Mouse (Mus musculus): ENCODE measurements around the gene Tigd2. TPM values are rescaled to one million over a fixed set of nuclear protein-coding genes. Genes with fewer than 3 reads are reported as not detected.
"Not testable (repeated sequence)": the region's sequence is repeated elsewhere in the genome, so short reads cannot be mapped to it uniquely, and the experiment has no call there.

The Tigd2 gene
- polyA plus RNA-seq, 1 experiment from 2014 or later = 10.1 TPM

- H3K9ac ChIP-seq (ENCODE audit: low read length) = no peak overlapping the region
- no peaks in the 10 kb centered on the region for H3K27me3 ChIP-seq (ENCODE audit: control insufficient read depth, insufficient read depth, low read length)
- no peaks in the 10 kb centered on the region for H3K4me1 ChIP-seq (replicated peaks; ENCODE audit: control insufficient read depth, insufficient read depth)
- TF ChIP-seq CTCF (IDR thresholded peaks at IDR 0.05; ENCODE audit: low read depth) = no peak
- TF ChIP-seq EP300 (optimal IDR thresholded peaks at IDR 0.05) = no peak
- no peaks in the 10 kb centered on the region for H3K9me3 ChIP-seq (ENCODE audit: control insufficient read depth, low read length)
- H3K27ac ChIP-seq (replicated peaks) = no peak overlapping the region
- no peak for DNase-seq (ENCODE audit: low spot score)
- WGBS = 59% methylated on average over 1 of the region's 1 CpGs
- ATAC-seq (ENCODE audit: low FRiP score, low TSS enrichment) = no peak
- no peak overlapping the region for H3K4me3 ChIP-seq (ENCODE audit: low read depth, low read length)
- H3K36me3 ChIP-seq (ENCODE audit: control insufficient read depth, insufficient read depth, low read length) = no peaks in the 10 kb centered on the region
- H3K4me2 ChIP-seq (replicated peaks; ENCODE audit: low read depth) = no peak overlapping the region
Measured at GRCm38 (mm10) chr6:59173940-59174339, 34.7 kb upstream of the Tigd2 start.

DNA sequence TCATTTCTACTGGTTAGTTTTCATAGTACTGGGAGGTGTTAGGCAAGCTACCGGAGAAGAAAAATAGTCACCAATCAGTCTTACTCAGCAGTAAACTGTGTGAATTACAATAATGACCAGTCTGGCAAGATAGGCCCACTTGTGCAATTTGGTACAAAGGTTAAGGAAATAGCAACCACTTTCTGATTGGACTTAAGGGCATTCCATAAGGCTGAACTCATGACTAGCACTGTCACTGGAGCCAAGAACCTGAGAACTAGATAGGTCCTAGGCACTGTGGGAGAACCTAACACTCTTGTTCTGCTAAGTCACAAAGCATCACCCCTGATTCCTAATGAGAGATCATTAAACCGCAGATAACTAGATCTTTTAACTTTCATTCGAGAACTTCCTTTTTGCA, 30.6 kb upstream of the Tigd2 start:
- Histone ChIP-seq H3K4me2 (replicated peaks; ENCODE audit: low read depth) (no peak overlapping the region), H3K4me1 (replicated peaks; ENCODE audit: control insufficient read depth, insufficient read depth) (no peaks in the 10 kb centered on the region), H3K27me3 (ENCODE audit: control insufficient read depth, insufficient read depth, low read length) (no peaks in the 10 kb centered on the region), H3K27ac (replicated peaks) (no peak overlapping the region), H3K9ac (ENCODE audit: low read length) (no peak overlapping the region), H3K4me3 (ENCODE audit: low read depth, low read length) (no peak overlapping the region), H3K36me3 (ENCODE audit: control insufficient read depth, insufficient read depth, low read length) (no peaks in the 10 kb centered on the region), H3K9me3 (ENCODE audit: control insufficient read depth, low read length) (no peaks in the 10 kb centered on the region)
- WGBS = 79% methylated on average over 3 of the region's 3 CpGs
- ATAC-seq (ENCODE audit: low FRiP score, low TSS enrichment) (peak; percentile 93), DNase-seq (ENCODE audit: low spot score) (no peak)
- TF ChIP-seq CTCF (IDR thresholded peaks at IDR 0.05; ENCODE audit: low read depth) (no peak), EP300 (optimal IDR thresholded peaks at IDR 0.05) (no peak)

GRCm38 (mm10) chr6:59180376-59180996, 28.2 kb upstream of the Tigd2 start:
- DNase-seq (ENCODE audit: low spot score) (peak; percentile 48), ATAC-seq (ENCODE audit: low FRiP score, low TSS enrichment) (peak; percentile 70; the same call in 1 of the 2 replicates)
- 34% methylated on average over 7 of the region's 7 CpGs for WGBS
- H3K36me3 ChIP-seq (ENCODE audit: control insufficient read depth, insufficient read depth, low read length) = no peaks in the 10 kb centered on the region
- no peaks in the 10 kb centered on the region for H3K27me3 ChIP-seq (ENCODE audit: control insufficient read depth, insufficient read depth, low read length)
- no peak overlapping the region for H3K9ac ChIP-seq (ENCODE audit: low read length)
- H3K4me1 ChIP-seq (replicated peaks; ENCODE audit: control insufficient read depth, insufficient read depth) = no peaks in the 10 kb centered on the region
- no peak overlapping the region for H3K4me2 ChIP-seq (replicated peaks; ENCODE audit: low read depth)
- no peak overlapping the region for H3K27ac ChIP-seq (replicated peaks)
- TF ChIP-seq CTCF (IDR thresholded peaks at IDR 0.05; ENCODE audit: low read depth) (peak; percentile 94), EP300 (optimal IDR thresholded peaks at IDR 0.05) (no peak)
- no peaks in the 10 kb centered on the region for H3K9me3 ChIP-seq (ENCODE audit: control insufficient read depth, low read length)
- no peak overlapping the region for H3K4me3 ChIP-seq (ENCODE audit: low read depth, low read length)

- Histone ChIP-seq H3K27me3 (ENCODE audit: control insufficient read depth, insufficient read depth, low read length) (no peaks in the 10 kb centered on the region), H3K4me3 (ENCODE audit: low read depth, low read length) (no peak overlapping the region), H3K36me3 (ENCODE audit: control insufficient read depth, insufficient read depth, low read length) (no peaks in the 10 kb centered on the region), H3K4me2 (replicated peaks; ENCODE audit: low read depth) (0 out of 2 replicates have a peak overlapping the region, but pooled peaks have one; percentile 17), H3K9ac (ENCODE audit: low read length) (no peak overlapping the region), H3K4me1 (replicated peaks; ENCODE audit: control insufficient read depth, insufficient read depth) (no peaks in the 10 kb centered on the region), H3K9me3 (ENCODE audit: control insufficient read depth, low read length) (no peaks in the 10 kb centered on the region), H3K27ac (replicated peaks) (no peak overlapping the region)
- DNase-seq (ENCODE audit: low spot score) = no peak
- 36% methylated on average over 13 of the region's 13 CpGs for WGBS
- TF ChIP-seq EP300 (optimal IDR thresholded peaks at IDR 0.05) (no peak), CTCF (IDR thresholded peaks at IDR 0.05; ENCODE audit: low read depth) (no peak)
- peak; percentile 76 for ATAC-seq (ENCODE audit: low FRiP score, low TSS enrichment)
Measured at GRCm38 (mm10) chr6:59185010-59185699, 23.5 kb upstream of the Tigd2 start.

DNA sequence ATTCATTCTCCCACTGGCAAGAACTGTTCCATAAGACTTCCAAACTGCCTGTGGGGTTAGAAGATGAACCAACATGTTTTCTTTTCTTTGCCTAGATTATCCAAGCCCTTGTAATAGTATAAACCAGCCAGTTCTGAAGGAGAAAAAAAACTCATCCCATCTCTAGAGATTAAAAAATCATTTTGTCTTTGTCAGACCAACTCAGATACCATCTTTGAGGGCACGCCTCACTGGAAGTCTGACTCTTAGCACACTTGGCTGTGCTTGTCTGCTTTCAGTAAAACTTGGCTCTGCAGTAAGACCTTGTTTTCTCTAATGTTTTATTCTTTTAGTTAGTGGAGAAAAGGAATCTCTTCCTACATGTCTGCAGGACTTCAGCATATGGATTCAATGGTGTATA, 18.7 kb upstream of the Tigd2 start:
- Histone ChIP-seq H3K9ac (ENCODE audit: low read length) (no peak overlapping the region), H3K27ac (replicated peaks) (no peak overlapping the region), H3K9me3 (ENCODE audit: control insufficient read depth, low read length) (no peaks in the 10 kb centered on the region), H3K36me3 (ENCODE audit: control insufficient read depth, insufficient read depth, low read length) (no peaks in the 10 kb centered on the region), H3K4me3 (ENCODE audit: low read depth, low read length) (no peak overlapping the region), H3K4me1 (replicated peaks; ENCODE audit: control insufficient read depth, insufficient read depth) (no peaks in the 10 kb centered on the region), H3K4me2 (replicated peaks; ENCODE audit: low read depth) (no peak overlapping the region), H3K27me3 (ENCODE audit: control insufficient read depth, insufficient read depth, low read length) (no peaks in the 10 kb centered on the region)
- 55% methylated on average over 1 of the region's 1 CpGs for WGBS
- TF ChIP-seq CTCF (IDR thresholded peaks at IDR 0.05; ENCODE audit: low read depth) (no peak), EP300 (optimal IDR thresholded peaks at IDR 0.05) (no peak)
- DNase-seq (ENCODE audit: low spot score) (no peak), ATAC-seq (ENCODE audit: low FRiP score, low TSS enrichment) (no peak)

DNA sequence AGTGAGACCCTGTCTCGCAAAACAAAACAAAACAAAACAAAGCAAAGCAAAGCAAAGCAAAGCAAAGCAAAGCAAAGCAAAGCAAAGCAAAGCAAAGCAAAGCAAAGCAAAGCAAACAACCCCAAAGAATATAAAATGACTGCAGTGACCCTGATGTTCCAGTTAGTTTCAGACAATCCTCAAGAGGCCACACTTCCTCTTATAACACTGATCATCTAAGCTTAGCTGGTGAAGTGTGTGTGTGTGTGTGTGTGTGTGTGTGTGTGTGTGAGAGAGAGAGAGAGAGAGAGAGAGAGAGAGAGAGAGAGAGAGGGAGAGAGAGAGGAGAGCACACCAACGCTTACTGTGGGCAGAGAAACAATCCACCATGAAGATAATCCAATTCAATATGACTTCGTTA, 14.2 kb upstream of the Tigd2 start:
- WGBS = 69% methylated on average over 3 of the region's 3 CpGs
- not testable (repeated sequence) for ATAC-seq (ENCODE audit: low FRiP score, low TSS enrichment); H3K9ac ChIP-seq (ENCODE audit: low read length); H3K4me2 ChIP-seq (replicated peaks; ENCODE audit: low read depth); H3K27ac ChIP-seq (replicated peaks); H3K9me3 ChIP-seq (ENCODE audit: control insufficient read depth, low read length); H3K4me3 ChIP-seq (ENCODE audit: low read depth, low read length); H3K36me3 ChIP-seq (ENCODE audit: control insufficient read depth, insufficient read depth, low read length); DNase-seq (ENCODE audit: low spot score); H3K27me3 ChIP-seq (ENCODE audit: control insufficient read depth, insufficient read depth, low read length); H3K4me1 ChIP-seq (replicated peaks; ENCODE audit: control insufficient read depth, insufficient read depth)
